Mouse (Mus musculus): ENCODE data around the gene Sumo1.
A peak's percentile ranks its signal among the peaks of the same experiment; 100 is the strongest.

Sumo1 gene

DNA sequence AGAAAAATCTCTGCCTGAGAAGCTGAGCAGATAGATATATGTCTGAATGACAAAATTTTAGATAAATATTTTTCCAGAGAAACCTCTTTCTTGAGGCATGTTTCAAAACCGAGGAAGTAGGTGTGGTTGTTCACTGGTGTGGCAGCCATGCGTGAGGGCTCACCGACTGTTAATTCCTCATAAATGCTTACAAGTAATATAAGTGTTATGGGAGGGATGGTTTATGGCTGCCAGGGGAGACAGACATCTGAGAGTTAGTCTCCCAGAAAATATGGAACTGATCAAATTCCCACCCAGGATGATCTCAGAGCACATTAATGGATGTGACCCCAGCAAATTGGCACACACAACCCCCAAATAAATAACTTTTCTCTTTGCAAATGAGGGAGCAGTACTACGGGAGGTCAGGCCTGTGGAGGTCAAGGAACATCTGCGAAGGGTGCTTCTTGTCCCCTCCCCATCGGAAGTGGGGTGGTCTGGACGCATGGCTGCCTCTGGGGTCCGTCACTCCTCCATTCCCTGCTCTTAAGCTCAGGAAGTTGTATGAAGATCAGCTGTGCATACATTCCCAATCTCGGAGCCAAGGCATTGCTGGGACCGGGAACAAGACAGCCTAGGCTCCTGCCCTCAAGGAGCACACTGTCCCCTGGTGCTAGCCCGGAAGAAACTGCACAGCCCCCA lies 75.9 kb downstream of the Sumo1 start:
- no peak for DNase-seq (ENCODE audit: low read depth, low spot score)

- DNase-seq (ENCODE audit: low read depth, low spot score), result no peak
Observed at GRCm38 (mm10) chr1:59593622-59594035, 77.0 kb downstream of the Sumo1 start.

DNA sequence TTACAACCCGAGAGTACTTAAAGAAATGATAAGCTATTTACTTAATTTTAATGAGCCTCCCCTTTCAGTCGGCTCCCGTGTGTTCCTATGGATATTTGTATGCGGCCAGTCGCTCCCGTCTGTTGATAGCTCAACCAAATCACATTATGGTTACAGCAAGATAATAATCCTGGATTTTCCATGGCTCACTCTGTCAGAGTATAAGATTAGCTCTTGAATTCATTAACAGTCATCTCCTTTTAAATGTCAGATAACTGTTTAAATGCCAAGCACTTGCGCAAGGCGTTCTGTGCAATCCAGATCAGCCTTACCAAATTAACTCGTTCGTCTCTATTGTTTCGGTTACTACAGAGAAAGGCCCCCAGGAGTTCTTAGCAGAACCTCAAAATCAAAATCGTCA lies 77.8 kb downstream of the Sumo1 start:
- no peak for DNase-seq (ENCODE audit: low read depth, low spot score)

- DNase-seq (ENCODE audit: low read depth, low spot score), result no peak
Observed at GRCm38 (mm10) chr1:59592359-59592758, 78.3 kb downstream of the Sumo1 start.

GRCm38 (mm10) chr1:59589271-59589670 lies 81.4 kb downstream of the Sumo1 start:
- no peak for DNase-seq (ENCODE audit: low read depth, low spot score)

DNA sequence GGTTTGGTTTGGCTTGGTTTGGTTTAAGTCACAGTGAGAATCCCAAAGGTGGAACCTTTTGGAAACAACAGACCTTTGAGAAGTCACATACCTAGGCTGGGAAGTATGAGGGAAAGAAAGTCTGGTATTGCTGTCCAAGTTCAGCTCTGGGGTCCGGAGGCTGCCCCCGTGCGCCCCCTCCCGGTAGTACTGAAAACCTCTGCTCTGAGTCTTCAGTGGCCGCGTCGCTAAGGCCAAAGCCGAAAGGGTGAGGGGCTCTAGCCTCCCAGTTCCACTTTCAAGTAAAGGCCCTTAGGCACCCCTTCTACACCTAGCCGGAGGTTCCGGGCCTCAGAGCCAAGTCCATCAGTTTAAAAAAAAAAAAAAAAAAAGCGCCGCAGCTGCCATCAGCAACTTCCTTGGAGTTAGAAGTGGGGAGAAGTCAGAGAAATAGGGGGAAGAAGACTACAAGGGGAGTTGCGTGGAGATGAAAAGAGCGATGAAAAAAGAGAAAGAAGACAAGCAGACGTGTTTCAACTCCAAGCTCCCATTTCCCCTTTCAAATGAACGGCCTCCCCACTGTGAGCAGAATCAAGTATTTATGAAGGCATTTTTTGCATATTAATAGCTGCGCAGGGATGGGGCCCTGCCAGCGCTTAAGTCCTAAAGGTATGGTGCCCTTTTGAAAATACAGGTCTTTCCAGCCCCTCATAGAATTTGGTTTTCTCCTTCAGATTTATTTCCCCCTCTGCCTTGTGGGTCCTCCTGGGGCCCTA lies 85.8 kb downstream of the Sumo1 start:
- peak; percentile 47 for DNase-seq (ENCODE audit: low read depth, low spot score)

DNA sequence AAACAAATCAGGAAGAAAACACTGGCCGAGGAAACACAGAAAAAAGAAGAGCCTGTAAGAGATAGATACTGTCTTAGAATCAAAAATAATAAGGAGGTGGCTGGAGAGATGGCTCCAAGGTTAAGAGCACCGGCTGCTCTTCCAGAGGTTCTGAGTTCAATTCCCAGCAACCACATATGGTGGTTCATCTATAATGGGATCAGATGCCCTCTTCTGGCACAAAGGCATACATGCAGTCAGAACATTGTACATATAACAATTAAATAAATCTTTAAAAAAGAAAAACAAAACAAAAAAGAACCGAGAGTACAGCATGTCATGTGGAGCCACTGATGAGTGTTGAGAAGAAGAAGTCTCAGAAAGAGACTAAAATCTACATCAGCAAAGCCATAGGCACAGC lies 89.8 kb downstream of the Sumo1 start:
- no peak for DNase-seq (ENCODE audit: low read depth, low spot score)

DNA sequence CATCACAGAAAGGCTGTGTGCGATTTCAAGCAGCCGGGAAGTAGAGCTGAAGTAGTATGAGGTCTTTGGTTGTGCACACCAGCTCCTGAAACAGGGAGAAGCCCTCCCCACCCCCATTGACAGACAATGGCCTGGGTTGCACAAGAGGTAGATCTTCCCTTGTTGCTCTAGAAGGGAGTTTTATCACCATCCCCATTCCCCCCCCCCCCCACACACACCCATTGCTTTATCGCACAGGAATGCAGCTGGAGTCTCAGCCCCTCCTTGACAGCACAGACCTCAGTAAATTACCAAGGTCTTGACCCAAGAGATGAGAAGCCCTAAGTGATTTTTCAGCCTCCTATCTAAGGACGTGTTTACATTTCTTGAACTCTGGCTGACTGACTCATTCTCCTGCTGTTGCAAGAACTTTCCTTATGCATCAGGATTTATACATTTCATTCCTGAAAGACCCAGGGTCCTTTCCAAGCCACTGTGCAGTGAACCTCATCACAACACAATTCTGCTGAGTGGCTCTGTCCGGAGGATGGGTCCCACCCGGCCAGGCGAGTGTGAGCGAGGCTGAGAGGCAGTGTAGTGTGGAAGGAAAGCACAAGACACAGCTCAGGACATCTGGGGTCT lies 90.4 kb downstream of the Sumo1 start:
- DNase-seq (ENCODE audit: low read depth, low spot score), result no peak

GRCm38 (mm10) chr1:59579327-59579726 lies 91.3 kb downstream of the Sumo1 start:
- no peak for DNase-seq (ENCODE audit: low read depth, low spot score)

DNA sequence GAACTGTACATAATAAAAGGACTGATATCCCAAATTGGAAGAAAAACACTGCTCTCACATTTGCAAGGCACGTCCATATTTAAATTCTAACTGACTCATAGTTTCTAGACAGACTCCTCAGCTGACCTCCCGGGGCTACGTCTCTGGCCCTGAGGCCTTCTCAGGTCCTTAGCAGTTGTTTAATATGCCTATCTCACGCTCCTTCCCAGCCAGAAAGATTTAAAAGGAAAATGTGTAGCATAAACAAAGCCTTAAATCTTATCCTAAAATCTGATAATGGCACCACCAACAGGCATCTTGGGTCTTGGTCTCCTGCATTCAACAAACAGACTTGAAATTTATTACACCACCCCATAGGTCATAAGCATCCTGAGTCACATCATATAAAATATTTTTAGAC lies 91.9 kb downstream of the Sumo1 start:
- no peak for DNase-seq (ENCODE audit: low read depth, low spot score)

DNA sequence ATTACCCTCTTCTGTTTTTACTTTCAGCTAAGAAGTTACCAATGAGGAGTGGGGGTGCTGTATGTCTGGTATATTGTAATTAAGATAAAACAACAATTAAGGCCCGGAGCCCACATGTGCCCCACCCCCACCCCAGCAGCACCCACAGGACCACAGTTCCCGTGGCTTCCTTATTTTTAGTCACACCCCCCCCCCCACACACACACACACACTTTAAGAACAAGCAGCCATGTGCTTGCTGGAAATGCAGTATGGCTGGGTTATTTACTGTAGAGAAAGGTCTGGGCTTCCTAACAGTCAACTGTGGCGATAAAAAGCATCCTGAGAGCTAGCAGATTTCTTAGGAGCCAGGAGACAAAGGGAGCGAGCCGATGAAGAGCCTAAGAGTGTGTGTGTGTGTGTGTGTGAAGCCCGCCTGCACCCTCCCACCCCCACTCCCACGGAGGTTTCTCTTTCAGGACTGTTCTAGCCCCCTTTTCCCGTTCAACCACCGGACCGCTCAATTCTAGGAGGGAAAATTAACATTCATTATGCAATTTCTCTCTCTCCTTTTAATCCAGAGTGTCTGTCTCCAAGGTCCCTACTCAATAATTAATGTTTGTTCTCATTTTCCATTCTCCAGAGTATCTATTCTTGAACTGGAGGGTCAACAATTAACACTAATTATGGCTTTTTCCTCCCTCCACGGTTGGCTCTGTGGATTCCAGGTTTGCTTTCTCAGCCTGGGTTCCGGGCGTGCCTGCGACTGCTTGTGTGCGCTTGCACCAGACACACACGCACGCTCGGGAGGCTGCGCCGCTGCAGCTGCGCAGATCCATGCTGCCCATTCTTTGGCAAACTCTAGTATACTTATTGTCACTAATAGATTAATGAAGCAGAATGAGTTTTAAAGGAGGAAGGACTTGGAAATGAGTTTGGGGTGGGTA lies 96.1 kb downstream of the Sumo1 start:
- DNase-seq (ENCODE audit: low read depth, low spot score), result no peak

DNA sequence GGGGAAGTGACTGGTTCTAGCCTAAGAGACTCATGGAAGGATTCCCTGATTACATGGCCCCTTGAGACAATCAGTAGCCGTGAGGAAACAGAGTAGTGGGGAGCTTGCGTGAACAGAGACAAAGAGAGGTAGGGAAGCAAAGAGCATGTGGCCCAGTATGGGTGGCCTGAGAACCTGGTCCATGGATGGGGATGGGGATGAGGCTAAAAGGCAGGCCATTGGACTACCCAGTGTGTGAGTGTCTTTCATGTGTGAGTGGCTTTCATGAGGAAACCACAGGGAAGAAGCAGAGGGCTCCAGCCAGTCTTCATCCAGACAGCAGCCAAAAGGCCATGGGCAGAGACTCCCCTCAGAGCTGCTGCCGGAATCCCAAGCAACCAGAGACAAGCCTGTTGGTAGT lies 96.8 kb downstream of the Sumo1 start:
- DNase-seq (ENCODE audit: low read depth, low spot score), result no peak

- DNase-seq (ENCODE audit: low read depth, low spot score), result no peak
Observed at GRCm38 (mm10) chr1:59571502-59571901, 99.1 kb downstream of the Sumo1 start.

DNA sequence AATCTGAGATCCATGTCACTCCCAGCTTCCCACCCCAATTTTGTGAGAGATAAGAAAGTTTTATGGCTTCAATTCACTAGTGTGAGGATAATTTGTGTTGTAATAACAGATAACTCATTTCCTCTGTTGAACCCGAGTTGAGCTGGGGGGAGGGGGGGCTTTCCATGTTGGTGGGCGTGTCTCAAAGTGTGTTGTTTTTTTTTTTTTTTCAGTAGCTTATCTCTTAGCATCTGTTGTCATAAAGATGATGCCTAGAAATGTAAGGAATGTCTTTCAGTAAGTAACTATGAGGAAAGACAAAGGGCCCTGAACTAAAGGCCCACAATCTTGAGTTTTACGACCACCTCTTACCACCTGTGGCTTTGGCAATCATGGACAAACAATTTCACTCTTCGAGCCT lies 99.9 kb downstream of the Sumo1 start:
- no peak for DNase-seq (ENCODE audit: low read depth, low spot score)

GRCm38 (mm10) chr1:59569301-59569700 lies 101.3 kb downstream of the Sumo1 start:
- no peak for DNase-seq (ENCODE audit: low read depth, low spot score)

- no peak for DNase-seq (ENCODE audit: low read depth, low spot score)
Observed at GRCm38 (mm10) chr1:59568283-59568682, 102.4 kb downstream of the Sumo1 start.

- no peak for DNase-seq (ENCODE audit: low read depth, low spot score)
Observed at GRCm38 (mm10) chr1:59567521-59567920, 103.1 kb downstream of the Sumo1 start.

DNA sequence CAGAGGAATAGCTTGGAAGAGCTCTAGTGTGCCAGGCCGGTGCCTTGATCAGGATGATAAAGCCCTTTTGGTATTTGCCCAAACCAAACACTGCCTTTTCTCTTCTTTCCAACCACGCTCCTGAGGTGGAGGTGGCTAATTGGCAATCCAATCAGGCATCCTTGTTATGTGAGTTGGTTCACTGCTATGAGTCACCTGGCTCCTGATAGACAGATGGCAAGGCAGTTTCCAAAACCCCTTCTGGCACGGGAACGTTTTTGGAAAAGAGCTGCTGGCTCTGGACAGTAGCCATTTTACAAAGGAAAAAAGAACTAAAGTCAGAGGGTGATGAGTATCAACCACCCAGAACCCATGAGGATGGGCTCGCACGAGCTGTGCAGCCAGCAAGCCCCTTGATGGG lies 103.7 kb downstream of the Sumo1 start:
- no peak for DNase-seq (ENCODE audit: low read depth, low spot score)

DNA sequence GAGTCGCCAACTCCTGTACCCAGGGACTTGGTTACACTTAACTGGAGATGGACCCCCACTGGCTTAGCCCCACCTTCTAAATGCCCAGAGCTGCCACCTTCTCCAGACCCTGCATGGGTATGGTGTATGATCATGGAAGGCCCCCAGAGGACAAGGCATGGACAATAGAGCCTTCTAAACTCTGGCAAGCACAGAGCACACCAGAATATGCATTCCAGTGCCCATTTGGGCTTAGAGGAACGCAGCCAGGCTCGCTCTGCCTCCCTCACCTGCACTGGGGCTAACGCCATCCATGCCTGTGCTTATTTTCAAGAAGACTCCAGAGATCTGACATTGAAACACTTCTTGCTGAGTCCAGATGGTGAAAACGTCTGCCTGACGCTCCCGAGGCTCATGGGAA lies 104.4 kb downstream of the Sumo1 start:
- no peak for DNase-seq (ENCODE audit: low read depth, low spot score)

DNA sequence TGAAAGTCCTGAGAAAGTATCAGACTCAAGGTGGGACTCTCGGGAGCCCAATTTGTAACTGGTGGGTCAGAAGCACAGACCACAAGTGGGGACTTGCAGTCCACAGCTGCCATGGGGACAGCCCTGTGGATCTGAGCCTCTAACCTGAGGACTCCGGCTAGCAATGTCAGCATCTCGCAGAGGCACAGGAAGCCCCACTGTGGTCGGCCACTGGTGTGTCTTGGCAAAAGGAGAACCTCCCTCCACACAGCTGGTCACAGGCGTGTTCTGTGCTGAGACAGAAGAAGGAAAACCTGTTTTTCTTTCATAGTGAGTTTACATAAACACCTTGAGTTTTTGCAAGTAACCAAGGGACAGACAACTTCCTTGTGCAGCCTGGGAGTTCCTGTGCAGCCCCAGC lies 104.8 kb downstream of the Sumo1 start:
- no peak for DNase-seq (ENCODE audit: low read depth, low spot score)

DNA sequence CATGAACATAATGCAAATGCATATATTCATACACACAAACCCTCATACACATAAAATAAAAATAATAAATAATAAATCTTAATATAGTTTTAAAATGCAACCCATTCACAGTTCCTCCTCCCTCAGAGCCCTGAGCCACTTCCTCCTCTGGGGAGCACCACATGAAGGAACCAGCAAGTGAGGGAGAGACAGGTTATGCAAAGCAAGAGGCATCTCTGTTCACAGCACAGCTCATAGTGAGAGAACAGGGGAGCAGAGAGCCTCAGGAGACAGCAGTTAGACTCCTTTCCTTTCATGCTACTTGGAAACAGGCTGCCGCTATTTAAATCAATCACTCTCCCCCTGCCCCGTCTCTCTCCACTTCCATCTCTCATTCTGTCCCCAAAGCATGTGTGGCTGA lies 107.1 kb downstream of the Sumo1 start:
- no peak for DNase-seq (ENCODE audit: low read depth, low spot score)

DNA sequence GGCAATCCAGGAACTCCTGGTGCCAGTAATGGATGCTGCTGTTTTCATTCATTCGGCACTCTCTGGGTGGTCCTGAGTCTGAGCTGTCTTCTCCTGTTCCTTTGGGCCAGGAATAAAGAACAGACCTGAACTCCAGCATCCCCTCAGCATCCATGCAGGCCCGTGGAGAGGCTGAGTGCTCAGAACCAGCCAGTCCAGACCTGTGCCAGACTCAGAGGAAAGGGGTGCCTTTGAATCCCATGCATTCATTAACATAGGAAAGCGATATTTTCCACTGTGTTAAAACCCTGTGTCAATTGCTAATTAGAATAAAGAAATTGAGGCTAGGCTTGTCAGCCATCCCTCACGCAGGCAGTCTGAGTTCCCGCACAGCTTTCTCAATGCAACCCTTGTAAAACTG lies 116.9 kb downstream of the Sumo1 start:
- DNase-seq (ENCODE audit: low read depth, low spot score), result no peak

Data from CD4-positive helper T cell, adult 2 months (primary cell).